Mouse (Mus musculus): ENCODE results near the gene Myocd. TPM values are rescaled to one million over a fixed set of nuclear protein-coding genes. Genes with fewer than 3 reads are reported as not detected.
A peak's percentile ranks its signal among the peaks of the same experiment; 100 is the strongest.

Gene Myocd
- 0.87 and 1.1 TPM in 2 replicates for polyA plus RNA-seq (2014; fragmentation: Nextera tagmentation; extraction: Ambion mirVana)

- Histone ChIP-seq H3K4me2 (ENCODE audit: low read depth, severe bottlenecking) (peak within 1 kb of the TSS; percentile 74), H3K4me3 (ENCODE audit: low read depth, low read length) (peak within 1 kb of the TSS; percentile 37), H3K36me3 (ENCODE audit: control insufficient read depth, insufficient read depth, low read length) (no peaks in the 10 kb centered on the region), H3K4me1 (ENCODE audit: control insufficient read depth, insufficient read depth, low read length) (peaks cover 9% of the 10 kb centered on the region; the same call in 1 of the 2 replicates), H3K27me3 (ENCODE audit: control insufficient read depth, insufficient read depth, low read length) (0 out of 2 replicates have a peak, but pooled peaks cover 3% of the 10 kb centered on the region), H3K9me3 (ENCODE audit: control insufficient read depth, low read length) (no peaks in the 10 kb centered on the region), H3K9ac (ENCODE audit: low read length) (peak within 1 kb of the TSS; percentile 34; the same call in 1 of the 2 replicates), H3K27ac (replicated peaks; ENCODE audit: low read depth, low read length) (no peak within 1 kb of the TSS)
- ATAC-seq (ENCODE audit: insufficient number of reproducible peaks, low FRiP score, low TSS enrichment, low read depth) (peak; percentile 78), DNase-seq (ENCODE audit: low spot score) (peak; percentile 73)
- WGBS = 0% methylated on average over 37 of the region's 37 CpGs
Observed at GRCm38 (mm10) chr11:65269851-65270473, at the start of gene Myocd. Gene Myocd (minus strand): TSS chr11:65269989.

GRCm38 (mm10) chr11:65303824-65304223 is 34.0 kb upstream of the Myocd start:
- Histone ChIP-seq H3K4me3 (ENCODE audit: low read depth, low read length) (no peak overlapping the region), H3K9me3 (ENCODE audit: control insufficient read depth, low read length) (no peaks in the 10 kb centered on the region), H3K4me1 (ENCODE audit: control insufficient read depth, insufficient read depth, low read length) (no peaks in the 10 kb centered on the region), H3K4me2 (ENCODE audit: low read depth, severe bottlenecking) (no peak overlapping the region), H3K27ac (replicated peaks; ENCODE audit: low read depth, low read length) (no peak overlapping the region), H3K27me3 (ENCODE audit: control insufficient read depth, insufficient read depth, low read length) (no peaks in the 10 kb centered on the region), H3K36me3 (ENCODE audit: control insufficient read depth, insufficient read depth, low read length) (no peaks in the 10 kb centered on the region), H3K9ac (ENCODE audit: low read length) (no peak overlapping the region)
- ATAC-seq (ENCODE audit: insufficient number of reproducible peaks, low FRiP score, low TSS enrichment, low read depth) (no peak), DNase-seq (ENCODE audit: low spot score) (no peak)
- 41% methylated on average over 3 of the region's 3 CpGs for WGBS

GRCm38 (mm10) chr11:65294128-65294833 is 24.5 kb upstream of the Myocd start:
- H3K4me3 ChIP-seq (ENCODE audit: low read depth, low read length) = no peak overlapping the region
- no peaks in the 10 kb centered on the region for H3K27me3 ChIP-seq (ENCODE audit: control insufficient read depth, insufficient read depth, low read length)
- no peak overlapping the region for H3K27ac ChIP-seq (replicated peaks; ENCODE audit: low read depth, low read length)
- no peak for ATAC-seq (ENCODE audit: insufficient number of reproducible peaks, low FRiP score, low TSS enrichment, low read depth)
- no peaks in the 10 kb centered on the region for H3K9me3 ChIP-seq (ENCODE audit: control insufficient read depth, low read length)
- no peaks in the 10 kb centered on the region for H3K4me1 ChIP-seq (ENCODE audit: control insufficient read depth, insufficient read depth, low read length)
- 90% methylated on average over 10 of the region's 10 CpGs for WGBS
- DNase-seq (ENCODE audit: low spot score) = no peak
- no peak overlapping the region for H3K4me2 ChIP-seq (ENCODE audit: low read depth, severe bottlenecking)
- H3K9ac ChIP-seq (ENCODE audit: low read length) = no peak overlapping the region
- H3K36me3 ChIP-seq (ENCODE audit: control insufficient read depth, insufficient read depth, low read length) = no peaks in the 10 kb centered on the region

GRCm38 (mm10) chr11:65292994-65293393 is 23.2 kb upstream of the Myocd start:
- ATAC-seq (ENCODE audit: insufficient number of reproducible peaks, low FRiP score, low TSS enrichment, low read depth) (no peak), DNase-seq (ENCODE audit: low spot score) (no peak)
- H3K4me2 ChIP-seq (ENCODE audit: low read depth, severe bottlenecking) = no peak overlapping the region
- no peaks in the 10 kb centered on the region for H3K36me3 ChIP-seq (ENCODE audit: control insufficient read depth, insufficient read depth, low read length)
- no peaks in the 10 kb centered on the region for H3K4me1 ChIP-seq (ENCODE audit: control insufficient read depth, insufficient read depth, low read length)
- H3K9me3 ChIP-seq (ENCODE audit: control insufficient read depth, low read length) = no peaks in the 10 kb centered on the region
- H3K27ac ChIP-seq (replicated peaks; ENCODE audit: low read depth, low read length) = no peak overlapping the region
- H3K9ac ChIP-seq (ENCODE audit: low read length) = no peak overlapping the region
- H3K4me3 ChIP-seq (ENCODE audit: low read depth, low read length) = no peak overlapping the region
- no peaks in the 10 kb centered on the region for H3K27me3 ChIP-seq (ENCODE audit: control insufficient read depth, insufficient read depth, low read length)

GRCm38 (mm10) chr11:65287706-65288105 is 17.9 kb upstream of the Myocd start:
- no peak for ATAC-seq (ENCODE audit: insufficient number of reproducible peaks, low FRiP score, low TSS enrichment, low read depth)
- no peak overlapping the region for H3K4me3 ChIP-seq (ENCODE audit: low read depth, low read length)
- no peak overlapping the region for H3K27ac ChIP-seq (replicated peaks; ENCODE audit: low read depth, low read length)
- H3K9ac ChIP-seq (ENCODE audit: low read length) = no peak overlapping the region
- H3K4me2 ChIP-seq (ENCODE audit: low read depth, severe bottlenecking) = no peak overlapping the region
- no peaks in the 10 kb centered on the region for H3K9me3 ChIP-seq (ENCODE audit: control insufficient read depth, low read length)
- H3K4me1 ChIP-seq (ENCODE audit: control insufficient read depth, insufficient read depth, low read length) = no peaks in the 10 kb centered on the region
- H3K27me3 ChIP-seq (ENCODE audit: control insufficient read depth, insufficient read depth, low read length) = no peaks in the 10 kb centered on the region
- H3K36me3 ChIP-seq (ENCODE audit: control insufficient read depth, insufficient read depth, low read length) = no peaks in the 10 kb centered on the region
- no peak for DNase-seq (ENCODE audit: low spot score)
- WGBS = 94% methylated on average over 8 of the region's 8 CpGs

GRCm38 (mm10) chr11:65286211-65286610 is 16.4 kb upstream of the Myocd start:
- no peak overlapping the region for H3K9ac ChIP-seq (ENCODE audit: low read length)

GRCm38 (mm10) chr11:65275441-65275840 is 5.7 kb upstream of the Myocd start:
- ATAC-seq (ENCODE audit: insufficient number of reproducible peaks, low FRiP score, low TSS enrichment, low read depth) = no peak
- H3K4me1 ChIP-seq (ENCODE audit: control insufficient read depth, insufficient read depth, low read length) = peaks cover 3% of the 10 kb centered on the region; the same call in 1 of the 2 replicates
- WGBS = 87% methylated on average over 6 of the region's 6 CpGs

More at GRCm38 (mm10) chr11:65286211-65286610, 16.4 kb upstream of the Myocd start:
- no peaks in the 10 kb centered on the region for H3K36me3 ChIP-seq (ENCODE audit: control insufficient read depth, insufficient read depth, low read length)
- no peak for DNase-seq (ENCODE audit: low spot score)
- no peaks in the 10 kb centered on the region for H3K4me1 ChIP-seq (ENCODE audit: control insufficient read depth, insufficient read depth, low read length)
- no peaks in the 10 kb centered on the region for H3K9me3 ChIP-seq (ENCODE audit: control insufficient read depth, low read length)
- 94% methylated on average over 2 of the region's 2 CpGs for WGBS
- H3K4me3 ChIP-seq (ENCODE audit: low read depth, low read length) = no peak overlapping the region
- H3K27me3 ChIP-seq (ENCODE audit: control insufficient read depth, insufficient read depth, low read length) = no peaks in the 10 kb centered on the region
- H3K4me2 ChIP-seq (ENCODE audit: low read depth, severe bottlenecking) = no peak overlapping the region
- ATAC-seq (ENCODE audit: insufficient number of reproducible peaks, low FRiP score, low TSS enrichment, low read depth) = no peak
- no peak overlapping the region for H3K27ac ChIP-seq (replicated peaks; ENCODE audit: low read depth, low read length)

GRCm38 (mm10) chr11:65271000-65271399 is 1.2 kb upstream of the Myocd start:
- H3K36me3 ChIP-seq (ENCODE audit: control insufficient read depth, insufficient read depth, low read length) = no peaks in the 10 kb centered on the region
- peaks cover 9% of the 10 kb centered on the region; the same call in 1 of the 2 replicates for H3K4me1 ChIP-seq (ENCODE audit: control insufficient read depth, insufficient read depth, low read length)
- ATAC-seq (ENCODE audit: insufficient number of reproducible peaks, low FRiP score, low TSS enrichment, low read depth) = no peak
- H3K4me2 ChIP-seq (ENCODE audit: low read depth, severe bottlenecking) = no peak overlapping the region; the same call in 1 of the 2 replicates
- no peaks in the 10 kb centered on the region for H3K9me3 ChIP-seq (ENCODE audit: control insufficient read depth, low read length)
- DNase-seq (ENCODE audit: low spot score) = peak; percentile 26
- 0 out of 2 replicates have a peak, but pooled peaks cover 3% of the 10 kb centered on the region for H3K27me3 ChIP-seq (ENCODE audit: control insufficient read depth, insufficient read depth, low read length)
- no peak overlapping the region for H3K4me3 ChIP-seq (ENCODE audit: low read depth, low read length)
- no peak overlapping the region for H3K9ac ChIP-seq (ENCODE audit: low read length)
- H3K27ac ChIP-seq (replicated peaks; ENCODE audit: low read depth, low read length) = no peak overlapping the region
- WGBS = 13% methylated on average over 4 of the region's 4 CpGs

More at GRCm38 (mm10) chr11:65275441-65275840, 5.7 kb upstream of the Myocd start:
- DNase-seq (ENCODE audit: low spot score) = no peak
- Histone ChIP-seq H3K9me3 (ENCODE audit: control insufficient read depth, low read length) (no peaks in the 10 kb centered on the region), H3K27ac (replicated peaks; ENCODE audit: low read depth, low read length) (no peak overlapping the region), H3K36me3 (ENCODE audit: control insufficient read depth, insufficient read depth, low read length) (no peaks in the 10 kb centered on the region), H3K4me3 (ENCODE audit: low read depth, low read length) (no peak overlapping the region), H3K4me2 (ENCODE audit: low read depth, severe bottlenecking) (no peak overlapping the region), H3K27me3 (ENCODE audit: control insufficient read depth, insufficient read depth, low read length) (no peaks in the 10 kb centered on the region), H3K9ac (ENCODE audit: low read length) (no peak overlapping the region)
